Mouse (Mus musculus): ENCODE measurements around the gene Tcf7l1.

Tcf7l1 gene

DNA sequence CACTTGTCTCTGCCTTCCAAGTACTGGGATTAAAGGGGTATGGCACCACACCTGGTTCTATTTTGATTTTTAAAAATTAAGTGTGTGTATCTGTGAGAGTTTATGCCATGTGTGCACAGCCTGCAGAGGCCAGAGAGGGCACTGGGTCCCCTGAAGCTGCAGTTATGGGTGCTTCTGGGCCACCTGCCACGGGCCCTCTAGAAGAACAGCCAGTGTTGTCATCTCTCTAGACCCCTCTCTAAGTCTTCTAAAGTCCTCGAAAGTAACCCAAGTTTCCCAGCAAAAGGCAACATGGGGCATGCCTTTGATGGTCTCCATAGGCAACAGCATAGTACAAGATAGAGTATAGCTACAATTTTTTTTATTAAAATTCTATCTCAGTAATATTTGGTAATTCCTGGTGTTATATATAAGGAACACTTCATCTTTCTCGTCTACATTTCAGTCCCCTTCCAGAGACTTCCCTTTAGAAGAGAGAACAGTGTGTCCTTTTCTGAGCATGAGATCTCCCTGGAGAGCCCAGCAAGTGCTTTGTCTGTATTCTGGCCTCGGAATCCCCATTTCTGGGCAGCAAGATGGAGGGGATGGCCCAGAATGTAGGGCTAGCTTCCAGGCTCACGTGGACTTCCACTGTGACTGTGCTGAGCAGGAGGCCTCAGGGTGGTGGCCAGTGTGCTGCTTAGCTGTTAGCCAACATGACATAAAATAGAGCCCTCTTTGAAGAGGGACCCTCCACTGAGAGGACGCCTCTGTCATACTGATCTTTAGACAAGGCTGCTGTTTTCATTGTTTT lies 195.8 kb downstream of the Tcf7l1 start:
- no peak for DNase-seq (ENCODE audit: low read depth, low spot score)

DNA sequence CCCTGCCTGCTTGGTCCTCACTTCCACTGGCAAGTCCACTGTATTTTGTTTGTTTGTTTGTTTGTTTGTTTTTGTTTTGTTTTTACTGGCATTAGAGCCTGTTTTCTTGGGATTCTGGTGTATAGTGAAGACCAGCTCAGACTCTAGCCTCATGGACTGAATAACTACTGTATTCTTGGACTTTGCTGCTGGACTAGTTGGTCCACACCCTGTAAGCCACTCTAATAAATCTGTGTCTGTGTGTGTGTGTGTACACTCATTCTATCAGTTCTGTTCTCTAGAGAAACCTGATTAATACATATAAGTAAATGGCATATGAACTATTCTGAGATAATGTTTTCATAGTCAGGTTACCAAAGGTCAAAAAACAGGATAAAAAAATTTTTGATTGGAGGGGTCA lies 198.9 kb downstream of the Tcf7l1 start:
- DNase-seq (ENCODE audit: low read depth, low spot score): no peak

DNA sequence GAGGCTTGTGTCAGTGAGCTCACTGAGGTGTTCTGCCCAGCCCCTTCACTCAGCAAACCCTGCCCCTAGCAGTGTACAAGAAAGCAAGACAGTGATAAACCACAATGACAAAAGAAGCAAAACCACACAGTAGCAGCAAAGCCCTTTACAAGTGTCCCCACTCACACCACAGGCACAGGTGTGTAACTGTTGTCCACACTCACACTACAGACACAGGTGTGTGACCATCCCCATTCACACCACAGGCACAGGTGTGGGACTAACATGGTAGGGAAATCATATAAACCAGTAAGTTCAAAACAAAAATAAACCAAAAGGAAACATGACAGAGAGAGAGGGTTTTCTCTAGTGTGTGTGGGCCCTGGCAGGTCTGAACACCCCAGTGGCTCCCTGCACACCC lies 200.7 kb downstream of the Tcf7l1 start:
- DNase-seq (ENCODE audit: low read depth, low spot score): no peak

DNA sequence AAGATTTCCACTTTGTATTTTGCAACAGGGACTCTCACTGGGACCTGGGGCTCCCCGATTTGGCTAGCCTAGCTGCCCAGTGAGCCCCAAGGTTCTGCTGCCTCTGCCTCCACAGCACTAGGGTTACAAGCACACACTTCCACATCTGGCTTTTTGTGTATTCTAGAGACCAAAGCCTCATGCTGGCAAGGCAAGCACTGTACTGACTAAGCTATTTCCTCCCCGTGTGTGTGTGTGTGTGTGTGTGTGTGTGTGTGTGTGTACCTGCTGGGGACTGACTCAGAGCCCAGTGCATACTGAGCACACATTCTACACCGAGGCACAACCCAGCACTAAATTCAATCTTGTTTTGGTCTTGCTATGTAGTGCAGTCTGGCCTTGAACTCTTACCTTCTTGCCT lies 202.4 kb downstream of the Tcf7l1 start:
- no peak for DNase-seq (ENCODE audit: low read depth, low spot score)

DNA sequence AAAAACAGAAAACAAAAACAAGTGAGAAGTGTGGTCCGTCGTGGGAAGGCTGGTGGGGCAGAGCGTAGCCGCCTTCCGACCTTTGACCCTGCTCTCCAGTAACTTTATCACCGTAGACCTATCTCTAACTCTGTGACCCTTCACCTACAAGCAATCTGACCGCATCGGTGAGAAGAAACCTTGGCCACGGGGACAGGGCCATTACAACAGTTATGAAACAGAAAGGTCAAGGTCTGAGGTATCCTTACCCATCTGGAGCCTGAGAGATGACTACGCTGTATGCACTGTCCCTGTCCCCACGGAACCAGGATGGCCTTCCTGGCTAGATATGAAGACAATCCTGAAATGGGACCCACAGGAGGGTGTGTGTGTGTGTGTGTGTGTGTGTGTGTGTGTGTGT lies 204.9 kb downstream of the Tcf7l1 start:
- no peak for DNase-seq (ENCODE audit: low read depth, low spot score)

DNA sequence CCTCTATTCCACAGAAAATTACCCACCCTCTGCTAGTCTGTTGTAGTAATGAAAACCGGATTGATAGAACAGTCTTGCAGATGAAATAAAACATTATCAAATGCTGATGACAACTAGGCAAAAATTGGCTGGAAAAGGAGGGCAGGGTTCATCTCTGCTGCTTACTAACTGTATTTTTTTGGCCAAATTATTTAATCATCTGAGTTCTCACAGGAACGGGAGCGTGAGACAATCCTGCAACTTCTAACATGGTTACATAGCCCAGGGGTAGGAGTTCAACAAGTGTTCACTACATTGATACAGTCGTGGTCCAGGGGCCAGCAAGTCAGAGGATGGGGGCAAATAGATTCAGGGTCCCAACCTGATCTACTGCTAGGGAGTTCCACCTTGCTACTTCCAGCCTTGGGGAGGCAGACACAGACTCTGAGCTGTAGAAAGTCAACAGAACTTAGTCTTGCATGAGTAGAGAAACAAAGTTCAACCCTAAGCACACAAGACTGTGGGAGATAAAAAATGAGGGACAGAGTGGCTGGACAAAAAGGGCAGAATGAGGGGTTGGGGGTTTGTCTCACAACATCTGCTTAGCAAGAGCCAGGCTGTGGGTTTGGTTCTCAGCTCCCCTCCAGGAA lies 205.7 kb downstream of the Tcf7l1 start:
- no peak for DNase-seq (ENCODE audit: low read depth, low spot score)

DNA sequence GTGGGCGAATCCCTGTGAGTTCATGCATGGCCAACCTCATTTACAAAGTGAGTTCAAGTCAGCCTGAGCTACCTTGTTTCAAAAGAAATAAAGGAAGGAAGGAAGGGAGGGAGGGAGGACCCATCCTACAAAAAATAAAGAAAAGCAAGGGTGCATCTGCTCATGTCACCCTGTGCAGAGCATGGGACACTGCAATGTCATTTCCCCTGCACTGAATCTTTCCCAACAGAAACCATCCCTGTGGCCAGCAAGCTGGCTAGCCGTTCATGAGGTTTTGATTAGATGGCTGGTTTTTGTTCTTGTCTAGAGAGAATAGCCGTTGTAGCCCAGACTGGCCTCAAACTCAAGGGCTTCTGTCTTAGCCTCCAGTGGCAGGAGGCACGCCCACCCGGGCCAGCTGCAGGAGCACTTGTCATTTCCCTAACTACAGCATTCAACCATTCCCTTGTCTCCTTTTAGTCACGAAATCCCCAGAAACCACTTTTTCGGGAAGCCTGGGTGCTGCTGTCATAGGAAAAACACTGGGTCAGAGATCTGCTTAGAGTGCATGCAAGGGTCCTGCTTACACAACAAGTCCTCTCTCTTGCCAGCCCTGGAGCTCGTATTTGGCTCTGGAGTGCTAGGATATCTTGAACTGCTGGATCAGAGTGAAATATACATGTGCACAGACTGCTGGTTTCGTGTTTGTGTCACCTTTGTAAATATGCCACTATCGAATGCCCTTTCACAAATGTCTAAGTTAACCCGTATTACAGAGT lies 207.2 kb downstream of the Tcf7l1 start:
- DNase-seq (ENCODE audit: low read depth, low spot score): no peak

All from ZHBTc4 (cell line).